Mouse (Mus musculus): Measurements from ENCODE around the gene Sp1.
A peak's percentile ranks its signal among the peaks of the same experiment; 100 is the strongest.

Sp1 gene

GRCm38 (mm10) chr15:102433173-102433572 lies 27.2 kb downstream of the Sp1 start:
- no peak for DNase-seq (ENCODE audit: low read depth)

DNA sequence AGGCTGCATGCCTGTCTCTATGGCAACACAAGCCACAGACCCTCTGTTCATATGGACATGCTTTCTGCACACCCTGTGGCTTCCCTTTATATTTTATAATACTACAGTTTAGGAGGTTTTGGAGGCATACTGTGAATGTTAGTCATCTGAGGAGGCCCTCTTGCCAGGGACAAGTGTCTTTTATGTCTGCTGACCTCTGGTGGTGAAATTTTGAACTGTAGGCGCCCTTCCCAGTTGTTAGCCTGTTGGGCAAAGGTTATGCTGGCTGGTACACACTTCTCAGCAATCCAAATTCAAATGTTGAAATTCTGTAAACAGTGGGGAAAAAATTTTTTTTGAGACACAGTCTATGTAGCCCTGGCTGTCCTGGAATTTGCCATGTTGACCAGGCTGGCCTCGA lies 36.5 kb downstream of the Sp1 start:
- DNase-seq (ENCODE audit: low read depth), result peak; percentile 76

- no peak for DNase-seq (ENCODE audit: low read depth)
Observed at GRCm38 (mm10) chr15:102445146-102445545, 39.2 kb downstream of the Sp1 start, which contains the start of gene Amhr2. TSS of gene Amhr2 (plus strand) at chr15:102445367.

GRCm38 (mm10) chr15:102446448-102446847 lies 40.5 kb downstream of the Sp1 start:
- DNase-seq (ENCODE audit: low read depth), result no peak

- DNase-seq (ENCODE audit: low read depth), result no peak
Observed at GRCm38 (mm10) chr15:102449366-102449765, 43.4 kb downstream of the Sp1 start.

DNA sequence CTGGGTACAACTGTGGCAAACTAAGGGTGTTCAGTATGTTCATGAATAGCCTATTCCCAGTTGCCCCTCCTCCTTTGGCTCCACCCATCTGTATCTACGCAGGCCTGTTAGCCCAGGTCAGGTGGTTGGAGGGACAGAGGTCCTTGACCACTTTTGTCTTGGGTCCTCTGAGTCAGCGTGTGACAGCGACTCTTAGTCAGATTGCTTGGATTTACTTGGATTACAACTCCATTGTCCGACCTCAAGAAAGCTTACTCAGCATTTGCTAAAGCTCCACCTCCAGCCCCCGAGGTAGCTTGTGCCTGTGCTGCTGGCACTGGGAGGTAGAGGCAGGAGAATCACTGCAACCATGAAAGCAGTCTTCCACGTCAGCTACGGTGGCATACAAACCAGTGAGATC lies 45.0 kb downstream of the Sp1 start:
- no peak for DNase-seq (ENCODE audit: low read depth)

DNA sequence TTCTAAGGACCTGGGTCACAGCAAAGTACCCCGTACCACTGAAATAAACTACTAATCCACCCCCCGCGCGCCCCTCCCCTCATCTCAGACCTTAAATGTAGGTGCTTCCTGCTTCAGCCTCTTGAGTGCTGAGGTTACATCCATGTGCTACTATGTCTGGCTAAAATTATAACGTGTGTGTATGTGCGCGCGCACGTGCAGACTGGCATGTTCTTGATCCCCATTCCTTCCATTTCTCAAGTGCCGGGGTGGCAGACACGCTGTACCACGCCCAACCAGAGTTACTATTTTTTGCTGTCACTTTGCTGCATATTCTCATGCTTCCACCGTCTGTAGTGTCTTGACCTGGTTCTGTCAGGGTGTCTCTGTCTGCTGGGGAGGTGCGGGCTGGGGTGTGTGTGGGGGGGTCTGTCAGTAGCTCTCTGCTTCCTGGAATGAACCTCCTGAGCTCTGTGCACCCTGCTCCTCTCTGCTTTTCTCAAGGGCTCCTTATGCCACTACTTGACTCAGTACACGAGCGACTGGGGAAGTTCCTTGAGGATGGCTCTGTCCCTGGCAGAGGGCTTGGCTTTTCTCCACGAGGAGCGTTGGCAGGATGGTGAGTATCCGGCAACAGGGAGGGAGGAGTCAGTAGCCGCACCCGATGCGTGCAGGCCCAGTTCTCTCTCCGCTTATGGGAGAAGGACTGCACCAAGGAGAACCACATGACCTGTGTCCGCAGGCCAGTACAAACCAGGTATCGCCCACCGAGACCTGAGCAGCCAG lies 45.9 kb downstream of the Sp1 start:
- no peak for DNase-seq (ENCODE audit: low read depth)

GRCm38 (mm10) chr15:102455993-102456392 lies 50.0 kb downstream of the Sp1 start:
- no peak for DNase-seq (ENCODE audit: low read depth)

- DNase-seq (ENCODE audit: low read depth), result no peak
Observed at GRCm38 (mm10) chr15:102458050-102458736, 52.2 kb downstream of the Sp1 start.

DNA sequence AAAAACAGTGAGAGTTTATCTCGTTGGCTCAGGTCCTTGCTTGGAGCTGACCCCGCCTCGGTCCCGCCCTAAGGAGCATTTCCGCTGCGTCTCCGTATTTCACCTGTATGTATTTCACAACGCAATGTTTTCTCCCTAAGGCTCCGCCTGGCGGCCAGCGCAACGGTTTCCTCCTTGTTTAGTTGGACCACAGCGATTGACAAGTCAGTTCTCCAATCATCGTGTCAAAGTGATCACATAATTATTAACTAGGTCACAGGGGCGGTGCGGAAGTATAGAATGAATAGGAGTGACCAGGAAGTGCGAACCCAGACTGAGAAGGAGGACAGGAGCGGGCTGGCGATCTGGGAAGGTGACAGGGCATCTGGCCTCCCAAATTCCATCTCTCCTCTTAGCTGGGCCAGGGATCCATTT lies 53.0 kb downstream of the Sp1 start, which contains the start of gene Prr13:
Prr13 (plus strand) TSS at position 125 of the 414 bp plus-strand sequence.
- DNase-seq (ENCODE audit: low read depth), result peak; percentile 92

DNA sequence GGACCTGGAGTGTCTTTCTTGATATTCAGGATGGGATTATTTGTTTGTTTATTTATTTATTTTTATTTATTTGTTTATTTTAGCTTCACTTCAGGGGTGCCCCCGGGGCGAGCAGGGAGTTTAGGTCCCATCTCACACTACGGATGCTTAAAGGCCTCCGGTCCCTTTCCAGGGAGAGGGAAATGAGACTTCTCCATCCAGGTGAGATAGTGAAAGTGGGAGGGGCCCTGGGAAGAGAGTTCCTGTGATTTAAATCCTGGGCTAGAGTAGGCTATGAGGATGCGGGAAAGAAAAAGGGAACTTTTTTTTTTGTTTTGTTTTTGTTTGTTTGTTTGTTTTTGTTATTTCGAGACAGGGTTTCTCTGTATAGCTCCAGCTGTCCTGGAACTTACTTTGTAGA lies 53.4 kb downstream of the Sp1 start:
- no peak for DNase-seq (ENCODE audit: low read depth)

GRCm38 (mm10) chr15:102459847-102460246 lies 53.9 kb downstream of the Sp1 start:
- no peak for DNase-seq (ENCODE audit: low read depth)

DNA sequence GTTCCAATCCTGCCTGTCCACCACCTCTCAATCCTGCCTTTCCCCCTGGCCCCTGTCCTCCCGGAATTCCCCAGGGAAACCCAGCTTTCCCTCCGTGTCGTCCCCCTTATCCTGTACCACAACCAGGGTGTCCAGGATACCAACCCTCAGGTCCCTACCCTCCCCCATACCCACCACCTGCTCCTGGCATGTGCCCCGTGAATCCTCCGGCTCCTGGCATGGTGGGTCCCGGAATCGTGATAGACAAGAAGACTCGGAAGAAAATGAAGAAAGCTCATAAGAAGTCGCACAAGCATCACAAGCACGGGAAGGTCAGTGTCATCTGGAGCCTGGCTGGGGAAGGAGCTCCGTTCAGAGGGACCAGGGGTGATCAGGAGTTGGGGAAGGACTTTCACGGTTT lies 54.5 kb downstream of the Sp1 start:
- DNase-seq (ENCODE audit: low read depth), result no peak

DNA sequence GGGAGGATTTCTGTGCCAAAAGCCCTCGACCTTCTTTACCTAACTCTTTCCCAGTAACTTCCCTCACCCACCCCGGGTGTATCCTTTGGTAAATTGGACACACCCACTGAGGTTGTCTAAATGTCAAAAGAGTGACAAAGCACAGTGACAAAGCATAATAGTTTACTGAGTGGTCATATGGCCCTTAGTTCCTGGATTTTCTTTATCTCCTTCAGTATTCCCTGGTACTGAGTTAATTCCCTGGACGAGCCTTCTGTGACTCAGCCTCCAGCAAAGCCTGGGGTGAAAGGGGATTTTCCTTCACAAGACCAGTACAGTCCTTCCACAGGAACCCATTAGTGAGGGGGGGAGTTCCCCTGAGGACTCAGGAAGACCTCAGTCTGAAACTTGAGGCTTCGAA lies 55.0 kb downstream of the Sp1 start:
- DNase-seq (ENCODE audit: low read depth), result no peak

GRCm38 (mm10) chr15:102461430-102462075 lies 55.6 kb downstream of the Sp1 start:
- no peak for DNase-seq (ENCODE audit: low read depth)

DNA sequence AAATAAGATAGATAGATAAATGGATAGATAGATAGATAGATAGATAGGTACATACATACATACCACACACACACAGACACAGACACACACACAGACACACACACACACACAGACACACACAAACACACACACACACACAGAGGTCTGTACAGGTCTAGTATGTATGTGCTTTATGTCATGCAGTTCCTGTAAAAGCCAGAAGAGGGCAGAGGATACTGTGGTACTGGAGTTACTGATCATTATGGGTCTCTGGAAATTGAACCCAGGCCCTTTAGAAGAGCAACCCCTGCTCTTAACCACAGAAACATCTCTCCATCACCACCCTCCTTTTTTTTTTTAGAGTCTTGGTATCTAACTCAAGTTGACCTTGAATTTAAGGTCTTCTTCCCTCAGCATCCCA lies 57.7 kb downstream of the Sp1 start:
- no peak for DNase-seq (ENCODE audit: low read depth)

DNA sequence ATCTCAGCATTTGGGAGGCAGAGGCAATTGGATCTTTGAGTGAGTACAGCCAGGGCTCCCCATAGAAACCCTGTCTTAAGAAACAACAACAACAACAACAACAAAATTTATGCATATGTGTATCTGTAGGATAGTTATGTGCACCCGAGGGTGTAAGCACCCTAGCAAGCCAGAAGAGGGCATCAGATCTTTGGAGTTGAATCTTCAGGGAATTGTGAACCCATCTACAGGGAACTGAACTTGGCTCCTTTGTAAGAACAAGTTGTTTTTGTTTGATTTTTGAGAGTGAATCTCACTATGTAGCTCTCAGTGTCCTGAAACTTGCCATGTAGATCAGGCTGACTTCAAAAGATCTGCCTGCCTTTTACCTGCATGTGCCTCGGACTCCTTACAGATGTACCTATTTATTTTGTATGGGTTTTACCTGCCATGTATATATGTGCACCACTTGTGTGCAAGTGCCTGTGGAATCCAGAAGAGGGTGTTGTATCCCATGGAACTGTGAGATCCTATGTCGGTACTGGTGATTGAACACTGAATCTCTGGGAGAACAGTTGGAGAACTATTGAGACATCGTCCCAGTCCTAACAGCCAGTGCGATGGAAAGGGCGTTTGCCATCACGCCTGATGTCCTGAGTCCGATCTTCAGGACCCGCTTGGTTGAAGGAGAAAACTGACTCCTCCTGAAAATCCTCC lies 62.9 kb downstream of the Sp1 start:
- no peak for DNase-seq (ENCODE audit: low read depth)

DNA sequence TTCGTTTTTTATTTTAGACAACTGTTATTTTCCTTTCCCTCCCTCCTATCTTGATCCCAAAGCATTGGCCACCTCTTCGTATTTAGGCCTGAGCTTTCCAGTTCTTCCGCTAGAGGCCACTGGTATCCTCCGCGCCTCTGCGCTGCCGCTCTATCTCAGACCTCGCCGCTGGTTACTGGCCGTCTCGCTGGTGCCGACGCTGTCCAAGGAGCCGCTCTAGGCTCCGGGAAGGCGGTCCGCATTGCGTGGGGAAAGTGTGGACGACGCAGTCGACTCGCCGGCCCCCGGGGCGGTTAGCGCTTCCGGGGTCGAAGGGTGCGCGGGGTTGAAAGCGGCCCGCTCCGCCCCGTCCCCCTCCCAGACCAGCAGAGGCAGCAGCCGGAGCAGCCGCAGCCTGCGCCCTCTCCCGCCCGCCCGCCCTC lies 64.3 kb downstream of the Sp1 start, which contains the start of gene Pcbp2:
Pcbp2 (plus strand) TSS at position 357 of the 422 bp plus-strand sequence.
- DNase-seq (ENCODE audit: low read depth), result peak; percentile 94

GRCm38 (mm10) chr15:102470605-102471294 lies 64.8 kb downstream of the Sp1 start:
- no peak for DNase-seq (ENCODE audit: low read depth)

- DNase-seq (ENCODE audit: low read depth), result no peak
Observed at GRCm38 (mm10) chr15:102471295-102471645, 65.3 kb downstream of the Sp1 start.

- DNase-seq (ENCODE audit: low read depth), result no peak
Observed at GRCm38 (mm10) chr15:102471727-102472126, 65.8 kb downstream of the Sp1 start.

GRCm38 (mm10) chr15:102473246-102473645 lies 67.3 kb downstream of the Sp1 start:
- no peak for DNase-seq (ENCODE audit: low read depth)

Data from fibroblast of lung, adult 2 months (primary cell).